Mouse (Mus musculus) limb, embryonic 13.5 days (tissue): ENCODE data around the gene Prr13. TPM values are rescaled to one million over a fixed set of nuclear protein-coding genes. Genes with fewer than 3 reads are reported as not detected.

Experiments used
- ATAC-seq: fragments of 200-750 bp; cut with Nextera tagmentation; 2 replicates; pipeline ENCODE4 v1.8.0; 2017; ENCODE audit warnings: low read depth, moderate number of reproducible peaks, moderate TSS enrichment; ENCODE audit not compliant: low FRiP score
- H3K27ac ChIP-seq: fragments of 300-500 bp; sonication (generic); 2 replicates; pipeline ENCODE4 v1.5.1; 2015; ENCODE audit warnings: inconsistent platforms, mild to moderate bottlenecking, moderate library complexity
- H3K27me3 ChIP-seq: fragments of 300-500 bp; sonication (generic); 2 replicates; pipeline ENCODE4 v1.6.1; 2015; ENCODE audit warnings: mild to moderate bottlenecking, inconsistent platforms
- H3K36me3 ChIP-seq: fragments of 300-500 bp; sonication (generic); 2 replicates; pipeline ENCODE4 v1.6.1; 2015; ENCODE audit warnings: inconsistent platforms, mild to moderate bottlenecking, moderate library complexity
- H3K4me1 ChIP-seq: fragments of 300-500 bp; sonication (generic); 2 replicates; pipeline ENCODE4 v1.6.1; 2015; ENCODE audit warnings: inconsistent platforms
- H3K4me2 ChIP-seq: fragments of 300-500 bp; sonication (generic); replicated peaks from 2 replicates; pipeline ENCODE4 v1.6.1; 2015; ENCODE audit warnings: inconsistent platforms, mild to moderate bottlenecking, moderate library complexity
- H3K4me3 ChIP-seq: fragments of 300-500 bp; sonication (generic); 2 replicates; pipeline ENCODE4 v1.5.1; 2015; ENCODE audit warnings: moderate library complexity, mild to moderate bottlenecking, inconsistent platforms
- H3K9ac ChIP-seq: fragments of 300-500 bp; sonication (generic); 2 replicates; pipeline ENCODE4 v1.6.1; 2015; ENCODE audit warnings: mild to moderate bottlenecking, inconsistent platforms
- H3K9me3 ChIP-seq: fragments of 300-500 bp; sonication (generic); 2 replicates; pipeline ENCODE4 v1.6.1; 2016; ENCODE audit warnings: inconsistent platforms
- WGBS: fragments of 180-500 bp; shearing (Covaris S2); methylation state at CpG from one replicate; pipeline ENCODE4 v1.1.7; 2015; 5-methylcytosine and 5-hydroxymethylcytosine counted together
- polyA plus RNA-seq: library from polyadenylated mRNA; unstranded; fragments of >200 nt; fragmentation: Nextera tagmentation; extraction: Ambion mirVana; gene quantifications from 2 replicates; pipeline ENCODE4 v1.2.1, GENCODE M21; 2015

Gene Prr13
- polyA plus RNA-seq: 59.5 and 62.6 TPM in 2 replicates

- peaks cover 14% of the 10 kb centered on the region for H3K4me1 ChIP-seq
- H3K36me3 ChIP-seq: peaks cover 12% of the 10 kb centered on the region
- H3K9ac ChIP-seq: peak within 1 kb of the TSS; percentile 61
- ATAC-seq: peak; percentile 78
- peak within 1 kb of the TSS; percentile 64 for H3K4me2 ChIP-seq
- H3K4me3 ChIP-seq: peak within 1 kb of the TSS; percentile 51
- no peaks in the 10 kb centered on the region for H3K27me3 ChIP-seq
- no peak within 1 kb of the TSS for H3K27ac ChIP-seq
- H3K9me3 ChIP-seq: no peaks in the 10 kb centered on the region
- 1% methylated on average over 19 of the region's 19 CpGs for WGBS
Measured at GRCm38 (mm10) chr15:102458904-102459317, at the start of gene Prr13. TSS of gene Prr13 (plus strand) at chr15:102459028.

GRCm38 (mm10) chr15:102409286-102409685, 49.5 kb upstream of the Prr13 start:
- Histone ChIP-seq H3K4me3 (peak overlapping the region; percentile 16; the same call in 1 of the 2 replicates), H3K4me2 (peak overlapping the region; percentile 44), H3K9ac (0 out of 2 replicates have a peak overlapping the region, but pooled peaks have one; percentile 36), H3K9me3 (no peaks in the 10 kb centered on the region), H3K4me1 (peaks cover 52% of the 10 kb centered on the region), H3K36me3 (peaks cover 64% of the 10 kb centered on the region), H3K27me3 (no peaks in the 10 kb centered on the region), H3K27ac (no peak overlapping the region)
- ATAC-seq: no peak
- WGBS: 93% methylated on average over 3 of the region's 3 CpGs

- Histone ChIP-seq H3K27me3 (no peaks in the 10 kb centered on the region), H3K36me3 (peaks cover 74% of the 10 kb centered on the region)
Measured at GRCm38 (mm10) chr15:102411077-102411476, 47.8 kb upstream of the Prr13 start.

GRCm38 (mm10) chr15:102413687-102414086, 45.1 kb upstream of the Prr13 start:
- Histone ChIP-seq H3K9ac (no peak overlapping the region), H3K27me3 (no peaks in the 10 kb centered on the region), H3K4me3 (no peak overlapping the region), H3K36me3 (peaks cover 70% of the 10 kb centered on the region), H3K9me3 (no peaks in the 10 kb centered on the region), H3K4me2 (no peak overlapping the region), H3K4me1 (peaks cover 32% of the 10 kb centered on the region), H3K27ac (no peak overlapping the region)
- no peak for ATAC-seq

More at GRCm38 (mm10) chr15:102411077-102411476, 47.8 kb upstream of the Prr13 start:
- 95% methylated on average over 1 of the region's 1 CpGs for WGBS
- Histone ChIP-seq H3K4me3 (peak overlapping the region; percentile 13; the same call in 1 of the 2 replicates), H3K27ac (no peak overlapping the region), H3K4me2 (peak overlapping the region; percentile 44), H3K9me3 (no peaks in the 10 kb centered on the region), H3K4me1 (peaks cover 48% of the 10 kb centered on the region), H3K9ac (no peak overlapping the region)
- ATAC-seq: no peak

GRCm38 (mm10) chr15:102417524-102417923, 41.3 kb upstream of the Prr13 start:
- H3K27ac ChIP-seq: no peak overlapping the region
- H3K4me3 ChIP-seq: no peak overlapping the region
- H3K4me1 ChIP-seq: no peaks in the 10 kb centered on the region
- WGBS: 82% methylated on average over 2 of the region's 2 CpGs
- no peak overlapping the region for H3K4me2 ChIP-seq
- no peaks in the 10 kb centered on the region for H3K9me3 ChIP-seq
- H3K36me3 ChIP-seq: peaks cover 52% of the 10 kb centered on the region
- H3K9ac ChIP-seq: no peak overlapping the region
- H3K27me3 ChIP-seq: no peaks in the 10 kb centered on the region
- no peak for ATAC-seq

GRCm38 (mm10) chr15:102420986-102421385, 37.8 kb upstream of the Prr13 start:
- Histone ChIP-seq H3K9me3 (no peaks in the 10 kb centered on the region), H3K4me3 (no peak overlapping the region), H3K4me2 (no peak overlapping the region), H3K4me1 (no peaks in the 10 kb centered on the region), H3K36me3 (peaks cover 48% of the 10 kb centered on the region), H3K27ac (no peak overlapping the region), H3K27me3 (no peaks in the 10 kb centered on the region), H3K9ac (no peak overlapping the region)
- WGBS: 63% methylated on average over 1 of the region's 1 CpGs
- ATAC-seq: no peak

GRCm38 (mm10) chr15:102421437-102421836, 37.4 kb upstream of the Prr13 start:
- WGBS: 58% methylated on average over 3 of the region's 3 CpGs
- no peaks in the 10 kb centered on the region for H3K27me3 ChIP-seq
- H3K4me2 ChIP-seq: no peak overlapping the region
- no peaks in the 10 kb centered on the region for H3K9me3 ChIP-seq
- no peak overlapping the region for H3K9ac ChIP-seq
- no peak for ATAC-seq
- H3K4me1 ChIP-seq: no peaks in the 10 kb centered on the region
- no peak overlapping the region for H3K4me3 ChIP-seq
- peaks cover 52% of the 10 kb centered on the region for H3K36me3 ChIP-seq
- no peak overlapping the region for H3K27ac ChIP-seq

- no peak overlapping the region for H3K9ac ChIP-seq
- no peak overlapping the region for H3K4me3 ChIP-seq
- H3K4me2 ChIP-seq: no peak overlapping the region
- WGBS: 96% methylated on average over 2 of the region's 2 CpGs
- no peaks in the 10 kb centered on the region for H3K27me3 ChIP-seq
- no peaks in the 10 kb centered on the region for H3K4me1 ChIP-seq
- H3K36me3 ChIP-seq: peaks cover 64% of the 10 kb centered on the region
- H3K9me3 ChIP-seq: no peaks in the 10 kb centered on the region
- no peak for ATAC-seq
- H3K27ac ChIP-seq: no peak overlapping the region
Measured at GRCm38 (mm10) chr15:102423602-102424240, 35.1 kb upstream of the Prr13 start.

GRCm38 (mm10) chr15:102424657-102425056, 34.2 kb upstream of the Prr13 start:
- Histone ChIP-seq H3K4me2 (no peak overlapping the region), H3K4me1 (no peaks in the 10 kb centered on the region), H3K9ac (no peak overlapping the region), H3K4me3 (no peak overlapping the region), H3K27me3 (no peaks in the 10 kb centered on the region), H3K27ac (no peak overlapping the region), H3K36me3 (peaks cover 63% of the 10 kb centered on the region), H3K9me3 (no peaks in the 10 kb centered on the region)
- ATAC-seq: no peak
- 93% methylated on average over 2 of the region's 2 CpGs for WGBS

- peaks cover 81% of the 10 kb centered on the region for H3K36me3 ChIP-seq
- no peak overlapping the region for H3K4me2 ChIP-seq
- H3K4me1 ChIP-seq: no peaks in the 10 kb centered on the region
- no peak overlapping the region for H3K4me3 ChIP-seq
- H3K27me3 ChIP-seq: no peaks in the 10 kb centered on the region
- no peak overlapping the region for H3K27ac ChIP-seq
- ATAC-seq: no peak
- H3K9ac ChIP-seq: no peak overlapping the region
- no peaks in the 10 kb centered on the region for H3K9me3 ChIP-seq
- 83% methylated on average over 1 of the region's 1 CpGs for WGBS
Measured at GRCm38 (mm10) chr15:102426963-102427362, 31.9 kb upstream of the Prr13 start.

GRCm38 (mm10) chr15:102432046-102432445, 26.8 kb upstream of the Prr13 start:
- H3K4me2 ChIP-seq: no peak overlapping the region
- H3K4me3 ChIP-seq: no peak overlapping the region
- peaks cover 84% of the 10 kb centered on the region for H3K36me3 ChIP-seq
- H3K9me3 ChIP-seq: no peaks in the 10 kb centered on the region
- WGBS: 87% methylated on average over 1 of the region's 1 CpGs
- no peaks in the 10 kb centered on the region for H3K27me3 ChIP-seq
- no peak for ATAC-seq
- H3K9ac ChIP-seq: no peak overlapping the region
- no peak overlapping the region for H3K27ac ChIP-seq
- no peaks in the 10 kb centered on the region for H3K4me1 ChIP-seq

GRCm38 (mm10) chr15:102433173-102433572, 25.7 kb upstream of the Prr13 start:
- Histone ChIP-seq H3K36me3 (peaks cover 81% of the 10 kb centered on the region), H3K27ac (no peak overlapping the region), H3K4me3 (no peak overlapping the region), H3K4me1 (no peaks in the 10 kb centered on the region), H3K9ac (no peak overlapping the region), H3K4me2 (no peak overlapping the region), H3K9me3 (no peaks in the 10 kb centered on the region), H3K27me3 (no peaks in the 10 kb centered on the region)
- WGBS: 91% methylated on average over 4 of the region's 4 CpGs
- ATAC-seq: no peak

- Histone ChIP-seq H3K36me3 (peaks cover 6% of the 10 kb centered on the region; the same call in 1 of the 2 replicates), H3K4me3 (no peak overlapping the region), H3K27ac (no peak overlapping the region), H3K9me3 (no peaks in the 10 kb centered on the region), H3K4me1 (no peaks in the 10 kb centered on the region), H3K4me2 (no peak overlapping the region), H3K27me3 (no peaks in the 10 kb centered on the region), H3K9ac (no peak overlapping the region)
- WGBS: 48% methylated on average over 2 of the region's 2 CpGs
- no peak for ATAC-seq
Measured at GRCm38 (mm10) chr15:102442490-102442889, 16.3 kb upstream of the Prr13 start.
